Mouse (Mus musculus) left cerebral cortex, postnatal 14 days (tissue): ENCODE results near the gene Slc25a39. TPM values are rescaled to one million over a fixed set of nuclear protein-coding genes. Genes with fewer than 3 reads are reported as not detected.
"Not testable (repeated sequence)": the region's sequence is repeated elsewhere in the genome, so short reads cannot be mapped to it uniquely, and the experiment has no call there.

ENCODE experiments used
- DNase-seq, 2 experiments: peaks; one replicate each; pipeline ENCODE4 v3.0.0; 2021 to 2022; ENCODE audit warnings: low spot score in 2 of 2, mixed read lengths in 1 of 2
- intact Hi-C: fragments of 180-260 bp; cut with DNase I; formaldehyde crosslinking; loops from one replicate; pipeline ENCODE4 v1.15.1; 2025
- total RNA-seq, 2 experiments: library from RNA; stranded (reverse); gene quantifications; 2 replicates each; pipeline ENCODE4 v1.2.3; 2021

Gene Slc25a39
- total RNA-seq, 2 experiments from 2014 or later = 71.0 to 71.3 TPM

DNA sequence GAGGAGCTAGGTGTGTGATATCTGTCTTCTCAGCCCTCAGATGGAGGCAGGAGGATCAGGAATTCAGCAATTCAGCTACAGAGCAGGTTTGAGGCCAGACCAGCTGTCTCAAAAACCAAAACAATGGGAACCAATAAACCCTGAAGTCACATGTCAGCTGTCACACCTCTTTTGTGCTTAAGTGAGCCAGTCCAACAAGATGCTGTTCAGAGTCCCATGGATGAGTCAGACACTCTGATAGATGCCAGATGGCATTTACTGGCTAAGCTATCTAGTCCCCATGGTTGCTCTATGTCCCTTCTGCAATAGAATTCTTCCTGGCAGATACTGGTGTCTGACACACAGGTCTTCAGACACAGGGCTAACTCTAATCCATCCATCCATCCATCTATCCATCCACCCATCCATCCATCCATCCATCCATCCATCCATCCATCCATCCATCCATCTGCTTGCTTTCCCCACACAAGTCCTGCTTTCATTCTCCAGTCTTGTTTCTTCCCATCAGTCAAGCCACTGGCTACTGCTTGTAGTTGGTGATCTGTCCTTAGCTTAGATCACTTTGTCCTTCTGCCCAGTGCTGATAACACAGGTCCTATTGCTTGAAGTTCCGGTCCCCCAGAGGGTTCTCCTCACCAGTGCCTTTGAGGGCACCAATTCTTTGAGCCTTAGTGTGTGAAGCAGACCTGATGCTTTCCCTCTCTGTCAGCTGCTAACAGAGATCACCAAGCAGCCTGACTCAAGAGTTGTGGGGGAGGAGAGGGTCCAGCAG lies 24.2 kb downstream of the Slc25a39 start:
- intact Hi-C loops = no loop called here
- no peak for DNase-seq

DNA sequence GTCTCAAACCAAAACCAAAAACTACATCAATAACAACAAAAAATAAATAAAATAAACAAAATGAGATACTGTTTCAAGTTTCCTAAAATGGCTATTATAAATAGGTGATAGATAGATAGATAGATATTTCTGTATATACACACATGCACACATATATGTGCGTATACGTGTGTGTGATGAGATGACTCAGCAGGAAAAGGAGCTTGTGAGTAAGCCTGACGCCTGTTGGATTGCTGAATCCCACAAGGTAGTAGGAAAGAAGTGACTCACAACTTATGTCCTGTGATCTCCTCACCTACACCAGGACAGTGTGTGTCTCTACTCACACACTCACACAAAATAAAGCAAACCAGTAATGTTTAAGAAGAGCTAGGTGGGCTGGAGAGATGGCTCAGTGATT lies 25.0 kb downstream of the Slc25a39 start:
- DNase-seq = no peak
- intact Hi-C loops = no loop called here

DNA sequence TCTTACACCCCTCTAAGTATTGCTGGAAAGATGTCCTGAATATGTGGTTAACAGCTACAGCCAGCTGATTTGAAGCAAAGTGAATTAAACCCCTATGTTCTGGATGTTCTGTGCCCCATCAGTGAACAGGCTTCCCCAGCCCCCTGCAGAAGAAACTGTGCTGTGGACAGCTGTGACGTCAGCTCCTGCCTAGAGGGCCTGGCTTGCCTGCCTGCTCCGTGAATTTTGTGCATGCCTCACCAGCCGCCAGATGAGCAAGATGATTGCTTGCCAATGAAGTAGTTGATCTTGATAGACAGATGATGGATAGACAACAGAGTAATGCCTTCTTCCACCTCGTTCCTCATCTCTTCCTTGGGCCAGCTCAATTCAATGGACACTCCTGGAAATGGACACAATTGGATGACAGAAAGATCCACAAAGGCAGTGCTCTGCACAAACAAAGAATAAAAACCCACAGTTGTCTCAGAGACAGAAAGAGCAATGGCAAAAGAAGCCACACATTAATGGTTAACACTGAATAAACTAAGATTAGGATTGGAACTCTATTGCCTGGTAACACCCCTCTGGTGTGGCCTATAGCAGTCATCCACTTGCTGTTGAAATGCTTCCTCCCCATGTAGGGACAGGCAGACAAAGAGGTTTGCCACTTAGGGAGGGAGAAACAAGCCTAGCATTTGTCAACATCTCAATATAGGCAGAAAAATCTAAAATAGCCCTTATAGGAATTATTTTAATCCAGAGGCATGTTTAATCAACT lies 26.2 kb downstream of the Slc25a39 start:
- DNase-seq = no peak
- intact Hi-C loops = no loop called here

DNA sequence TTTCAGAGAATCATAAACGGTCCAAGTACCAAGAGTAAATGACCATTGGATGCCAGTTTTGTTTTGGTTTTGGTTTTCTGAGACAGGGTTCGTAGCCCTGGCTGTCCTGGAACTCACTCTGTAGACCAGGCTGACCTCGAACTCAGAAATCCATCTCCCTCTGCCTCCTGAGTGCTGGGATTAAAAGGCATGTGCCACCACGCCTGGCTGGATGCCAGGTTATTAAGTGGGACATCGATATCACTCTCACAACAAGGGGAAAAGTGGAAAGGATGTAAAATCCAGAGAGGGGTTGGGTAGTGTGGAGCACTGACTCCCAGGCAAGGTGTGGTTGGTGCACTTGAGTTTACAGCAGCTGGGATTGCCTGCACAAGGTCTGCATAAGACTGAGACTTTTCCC lies 27.7 kb downstream of the Slc25a39 start:
- intact Hi-C loops = no loop called here
- no peak for DNase-seq

DNA sequence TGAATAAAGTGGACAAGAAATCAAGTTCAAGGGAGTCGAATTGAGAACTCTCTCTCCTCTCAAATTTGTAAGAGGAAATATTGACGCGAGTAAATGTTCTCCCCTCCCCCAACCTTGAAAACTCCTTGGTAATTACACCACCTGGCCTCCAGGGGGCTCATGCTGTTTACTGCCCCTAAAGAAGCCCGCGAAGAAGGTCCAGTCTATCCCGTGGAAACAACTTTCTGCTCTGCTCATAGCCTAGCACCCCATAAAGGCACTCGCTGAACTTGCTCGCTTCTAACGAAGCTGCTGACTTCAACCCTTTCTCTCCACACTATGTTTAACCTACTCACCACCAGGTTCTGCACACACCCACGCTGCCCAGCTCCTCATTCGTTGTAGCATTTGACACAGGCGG lies 30.6 kb downstream of the Slc25a39 start:
- DNase-seq = no peak
- intact Hi-C loops = loop anchor here (5.0 kb wide), 1 partner anchor 35 kb away; no protein-coding TSS in a partner anchor

DNA sequence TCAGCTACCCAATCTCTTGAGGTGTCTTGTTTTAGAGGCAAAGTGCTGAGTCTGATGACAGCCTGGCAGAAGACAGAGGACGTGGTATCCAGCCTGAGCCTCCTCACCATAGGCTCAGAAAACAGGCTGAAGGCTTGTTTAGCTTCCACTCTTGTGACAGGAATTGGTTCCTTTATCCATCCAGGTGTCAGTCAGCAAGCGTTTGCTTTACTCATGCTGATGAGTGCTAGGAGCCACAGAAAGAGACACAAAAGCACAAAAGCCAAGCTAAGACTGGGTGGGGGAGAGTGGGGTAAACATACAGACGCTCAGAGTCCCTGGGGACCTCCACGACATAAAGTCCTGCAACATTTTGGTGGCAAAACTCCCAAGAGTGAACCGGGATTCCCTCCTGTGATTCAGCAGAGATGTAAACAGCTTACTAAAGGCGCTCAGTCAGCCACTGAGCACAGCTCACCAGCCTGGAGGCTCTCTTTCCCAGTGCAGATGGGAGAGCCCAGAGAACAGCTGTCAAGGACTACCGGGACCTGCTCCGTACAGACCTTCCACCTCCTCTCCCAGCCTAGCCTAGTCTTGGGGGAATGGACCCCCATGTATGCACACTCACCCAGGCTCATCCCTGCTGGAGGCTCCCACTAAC lies 31.4 kb downstream of the Slc25a39 start:
- DNase-seq = no peak
- intact Hi-C loops = loop anchor here (5.0 kb wide), 1 partner anchor 34 kb away; no protein-coding TSS in a partner anchor

DNA sequence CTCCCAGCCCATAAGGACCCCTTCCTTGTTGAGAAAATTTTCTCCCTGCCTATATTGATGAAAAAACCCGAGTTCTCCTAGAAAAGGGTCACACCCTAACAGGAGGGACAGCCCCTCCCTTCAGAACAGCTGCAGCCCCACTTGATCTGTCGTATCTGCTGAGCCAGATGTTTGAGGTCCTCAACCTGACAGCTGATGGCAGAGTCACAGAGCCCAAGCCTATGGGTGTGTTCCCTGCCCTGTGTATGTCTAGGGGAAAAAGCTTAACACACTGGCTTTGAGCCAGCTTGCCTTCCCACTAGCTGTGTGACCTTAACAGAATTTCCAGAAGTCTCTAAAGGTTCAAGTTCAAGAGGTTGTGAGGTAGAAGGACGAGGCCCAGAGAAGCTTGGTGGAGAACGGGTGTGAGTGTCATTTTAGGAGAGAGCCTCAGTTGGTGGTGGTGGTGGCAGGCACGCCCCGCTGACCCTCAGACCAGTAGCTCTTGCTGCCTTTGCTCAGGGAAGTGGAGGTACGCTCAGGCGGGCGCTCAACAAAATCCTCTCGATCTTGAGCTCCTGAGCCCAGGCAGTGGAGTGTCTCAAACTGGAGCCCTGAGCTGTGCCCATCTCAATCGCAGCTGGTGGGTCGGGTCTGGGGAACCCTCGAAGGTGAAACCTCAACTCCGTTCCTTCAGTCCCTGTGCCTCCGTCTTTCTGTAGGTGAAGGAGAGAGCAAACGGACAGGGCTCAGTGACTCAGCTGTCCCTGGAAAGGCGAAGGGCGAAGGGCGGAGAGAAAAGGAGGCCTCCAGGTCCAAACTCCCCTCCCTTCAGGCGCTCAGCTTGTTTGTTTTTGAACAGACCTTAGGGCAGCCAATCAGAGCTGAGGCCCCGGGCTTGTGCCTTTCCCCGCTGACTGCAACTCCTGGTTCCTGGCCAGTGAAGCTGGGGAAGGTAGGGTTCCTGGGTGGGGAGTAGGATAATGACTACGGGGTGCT lies 32.3 kb downstream of the Slc25a39 start:
- intact Hi-C loops = loop anchor here (5.0 kb wide), 1 partner anchor 33 kb away; no protein-coding TSS in a partner anchor
- no peak for DNase-seq

DNA sequence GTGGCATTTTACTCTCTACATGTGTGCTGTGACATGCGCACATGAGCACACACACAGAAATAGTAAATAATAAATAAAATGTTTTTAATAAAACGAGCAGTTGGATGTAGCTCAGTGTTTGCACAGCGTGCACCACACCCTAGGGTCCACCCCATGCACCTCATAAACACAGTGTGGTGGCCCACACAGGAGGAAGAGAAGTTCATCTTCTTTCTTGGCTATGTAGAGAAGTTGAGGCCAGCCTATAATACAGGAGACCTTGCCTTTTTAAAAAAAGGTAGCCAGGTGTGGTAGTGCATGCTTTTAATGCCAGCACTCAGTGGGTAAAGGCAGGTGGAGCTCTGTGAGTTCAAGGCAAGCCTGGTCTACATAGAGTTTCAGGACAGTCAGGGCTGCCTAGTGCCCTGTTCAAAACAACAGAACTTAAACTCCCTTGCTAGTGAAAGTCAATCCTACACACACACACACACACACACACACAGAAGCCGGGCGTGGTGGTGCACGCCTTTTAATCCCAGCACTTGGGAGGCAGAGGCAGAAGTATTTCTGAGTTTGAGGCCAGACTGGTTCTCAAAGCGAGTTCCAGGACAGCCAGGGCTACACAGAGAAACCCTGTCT lies 33.5 kb downstream of the Slc25a39 start:
- intact Hi-C loops = no loop called here
- DNase-seq = no peak

DNA sequence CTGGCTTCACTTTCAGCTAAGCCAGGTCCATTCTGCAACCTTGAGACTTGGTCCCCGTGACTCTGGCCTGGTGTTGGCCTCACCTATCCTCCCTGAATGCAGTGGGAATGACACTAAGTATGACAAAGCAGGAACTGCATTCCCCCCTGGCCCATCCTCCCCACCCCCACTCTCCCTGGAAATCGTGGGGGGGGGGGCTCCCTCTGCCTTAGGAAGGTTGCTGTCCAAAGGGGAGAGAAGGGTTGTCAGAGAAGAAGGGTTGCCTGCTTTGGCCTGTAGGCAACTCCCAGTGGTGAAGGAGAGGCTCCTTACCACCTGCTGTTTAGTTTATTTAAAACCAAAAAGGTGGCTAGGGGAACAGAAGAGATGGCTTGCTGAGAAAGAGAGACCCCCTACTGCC lies 34.1 kb downstream of the Slc25a39 start:
- intact Hi-C loops = no loop called here
- no peak for DNase-seq

DNA sequence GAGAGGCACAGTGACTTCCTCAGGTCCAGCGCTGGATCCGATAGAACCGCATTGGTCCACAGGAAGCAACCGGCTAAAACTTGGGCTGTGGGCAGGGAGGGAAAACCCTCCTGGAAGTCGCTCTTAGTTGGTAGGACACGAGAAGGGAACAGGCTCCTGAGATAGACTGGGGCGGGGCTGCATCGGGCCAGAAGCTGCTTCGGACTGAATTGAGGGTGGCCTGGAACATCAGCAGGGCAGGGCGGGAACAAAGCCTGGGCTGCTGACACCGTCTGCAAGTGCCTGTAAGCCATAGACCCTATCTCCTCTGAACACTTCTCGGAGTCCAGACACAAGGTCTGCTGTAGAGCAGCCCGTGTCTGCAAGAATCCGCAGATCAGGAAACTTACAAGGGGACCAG lies 34.8 kb downstream of the Slc25a39 start:
- intact Hi-C loops = no loop called here
- no peak for DNase-seq

DNA sequence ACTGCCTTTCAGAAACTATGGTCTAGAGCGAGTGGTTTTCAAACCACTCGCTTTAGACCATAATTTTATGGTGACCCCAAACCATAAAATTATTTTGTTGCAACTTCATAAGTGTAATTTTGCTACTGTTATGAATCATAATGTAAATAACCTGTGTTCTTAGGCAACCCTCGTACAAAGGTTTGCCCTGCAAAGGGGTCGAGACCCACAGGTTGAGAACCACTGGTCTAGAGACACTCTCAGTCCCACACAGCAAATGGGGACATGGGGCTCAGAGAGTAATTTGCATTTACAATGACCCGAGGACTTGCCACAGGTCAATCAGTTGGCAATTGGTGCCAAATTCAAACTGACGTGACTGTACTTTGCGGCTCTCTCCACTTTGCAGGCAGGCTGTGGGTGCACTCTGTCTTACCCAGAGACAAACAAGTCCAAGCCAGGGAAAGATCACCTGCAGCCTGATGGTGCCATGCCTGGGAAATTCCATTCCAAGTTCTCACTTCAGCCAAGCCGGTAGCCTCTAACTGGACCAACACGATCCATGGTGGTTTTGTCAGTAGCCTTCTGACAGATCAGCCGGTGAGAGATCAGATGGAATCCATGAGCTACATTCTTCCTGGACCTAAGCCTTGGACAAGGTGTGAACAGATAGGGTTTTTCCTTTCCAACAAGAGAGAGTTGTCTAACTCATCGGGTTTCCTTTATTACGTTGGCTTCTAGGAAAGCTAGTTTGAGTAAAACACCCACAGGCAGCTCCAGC lies 35.6 kb downstream of the Slc25a39 start:
- no peak for DNase-seq

DNA sequence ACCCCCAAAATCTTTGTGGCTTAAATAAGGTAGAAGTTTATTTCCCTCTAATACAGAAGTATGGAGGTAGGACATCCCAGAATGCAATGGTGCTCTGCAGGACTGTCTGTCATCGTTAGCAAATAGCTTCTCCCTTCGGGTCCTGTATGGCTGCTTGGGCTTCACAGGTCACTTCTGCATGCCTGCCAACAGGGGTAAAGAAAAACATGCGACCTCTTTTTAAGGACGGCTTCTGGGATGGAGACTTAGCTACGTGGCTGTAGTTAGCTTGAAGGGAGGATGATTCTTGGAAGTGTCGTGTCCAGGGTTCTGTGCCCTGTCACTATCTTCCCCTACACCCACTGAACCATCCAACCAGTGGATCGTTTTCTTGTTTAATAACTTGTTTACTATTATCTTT lies 37.5 kb downstream of the Slc25a39 start:
- DNase-seq = no peak
- intact Hi-C loops = no loop called here

More for the DNA sequence above, 35.6 kb downstream of the Slc25a39 start:
- intact Hi-C loops = no loop called here

DNA sequence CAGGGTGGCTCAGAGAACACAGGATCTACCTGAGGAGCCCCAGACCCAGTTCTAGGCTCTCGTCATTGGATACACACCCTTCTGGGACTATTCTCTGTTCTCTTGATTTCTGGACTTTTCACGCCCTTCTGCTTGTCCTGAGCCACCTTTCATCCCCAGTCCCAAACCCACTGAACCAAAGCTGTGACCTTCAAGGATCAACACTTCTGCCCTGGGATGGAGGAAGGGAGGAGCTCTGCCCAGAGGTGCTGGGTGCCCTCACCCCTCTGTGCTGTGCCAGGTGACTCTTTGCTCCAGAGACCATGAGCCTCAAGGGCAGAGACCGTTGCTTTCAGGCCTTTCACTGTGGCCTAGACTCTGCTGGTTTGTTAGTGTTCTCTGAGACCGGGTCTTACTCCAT lies 38.5 kb downstream of the Slc25a39 start:
- intact Hi-C loops = no loop called here
- DNase-seq = no peak

DNA sequence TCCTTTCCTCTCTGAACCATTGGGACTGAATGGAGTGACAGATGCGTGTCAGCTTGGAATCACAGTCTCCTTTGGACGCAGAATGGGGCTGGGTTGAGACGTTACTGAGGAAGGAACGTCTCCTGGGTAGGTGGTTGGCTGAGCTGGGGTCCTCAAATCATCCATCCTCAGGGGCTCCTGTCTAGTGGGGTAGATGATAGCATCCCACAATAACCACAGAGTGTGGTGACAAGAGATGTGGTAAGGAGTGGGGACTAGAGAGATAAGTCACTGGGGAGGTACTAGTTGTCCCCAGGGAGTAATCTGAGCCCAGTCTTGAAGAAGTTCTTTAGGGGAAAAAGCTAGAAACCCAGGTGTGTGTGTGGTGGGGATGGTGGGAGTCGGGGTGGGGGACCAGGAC lies 39.4 kb downstream of the Slc25a39 start:
- DNase-seq = no peak
- intact Hi-C loops = no loop called here

DNA sequence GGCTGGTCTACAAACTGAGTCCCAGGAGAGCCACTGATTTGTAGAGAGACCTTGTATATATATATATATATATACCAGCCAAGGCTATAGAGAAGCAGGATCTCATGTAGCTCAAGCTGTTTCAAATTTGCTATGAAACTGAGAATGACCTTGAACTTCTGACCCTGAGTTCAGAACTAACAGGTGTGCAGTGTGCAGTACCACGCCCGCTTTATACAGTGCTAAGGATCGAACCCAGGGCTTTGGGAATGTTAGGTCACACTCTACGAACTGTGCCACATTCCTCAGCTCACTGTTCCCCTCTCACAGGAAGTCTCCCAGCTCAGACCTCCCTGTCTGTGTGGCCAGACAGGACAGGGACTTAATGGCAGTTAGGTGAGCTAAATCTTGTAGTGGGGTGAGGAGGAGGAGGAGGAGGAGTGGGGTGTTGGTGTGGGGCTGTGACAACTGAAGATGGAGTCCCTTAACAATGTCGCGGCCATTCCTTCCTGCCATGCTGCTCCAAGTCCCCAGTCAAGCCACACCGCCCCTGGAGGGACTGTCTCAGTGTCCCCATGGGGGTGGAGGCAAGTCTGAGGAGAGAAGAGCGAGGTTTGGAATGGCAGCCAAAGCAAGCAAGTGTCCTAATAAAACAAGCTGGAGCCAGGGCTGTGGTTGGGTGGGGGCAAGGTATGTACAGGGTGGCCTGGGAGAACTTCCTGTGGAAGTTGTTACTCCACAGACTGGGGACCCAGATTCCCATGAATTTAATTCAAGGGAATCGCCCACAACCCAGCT lies 40.1 kb downstream of the Slc25a39 start:
- DNase-seq = no peak
- intact Hi-C loops = no loop called here

DNA sequence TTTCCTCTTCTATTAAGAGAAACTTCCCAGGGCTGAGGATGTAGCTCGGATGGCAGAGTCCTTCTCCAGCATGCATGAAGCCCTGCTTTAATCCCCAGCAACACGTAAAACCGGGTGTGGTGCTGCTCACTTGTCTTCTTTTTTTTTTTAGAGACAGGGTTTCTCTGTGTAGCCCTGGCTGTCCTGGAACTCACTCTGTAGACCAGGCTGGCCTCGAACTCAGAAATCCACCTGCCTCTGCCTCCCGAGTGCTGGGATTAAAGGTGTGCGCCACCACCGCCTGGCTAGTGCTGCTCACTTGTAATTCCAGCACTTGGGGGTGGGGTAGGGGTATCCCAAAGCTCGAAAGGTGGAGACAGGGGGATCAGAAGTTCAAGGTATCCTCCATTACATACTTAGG lies 41.6 kb downstream of the Slc25a39 start, which contains the start of gene Slc4a1:
Slc4a1 (minus strand) TSS at position 101 of the 400 bp plus-strand sequence.
- intact Hi-C loops, DNase-seq: not testable (repeated sequence)

DNA sequence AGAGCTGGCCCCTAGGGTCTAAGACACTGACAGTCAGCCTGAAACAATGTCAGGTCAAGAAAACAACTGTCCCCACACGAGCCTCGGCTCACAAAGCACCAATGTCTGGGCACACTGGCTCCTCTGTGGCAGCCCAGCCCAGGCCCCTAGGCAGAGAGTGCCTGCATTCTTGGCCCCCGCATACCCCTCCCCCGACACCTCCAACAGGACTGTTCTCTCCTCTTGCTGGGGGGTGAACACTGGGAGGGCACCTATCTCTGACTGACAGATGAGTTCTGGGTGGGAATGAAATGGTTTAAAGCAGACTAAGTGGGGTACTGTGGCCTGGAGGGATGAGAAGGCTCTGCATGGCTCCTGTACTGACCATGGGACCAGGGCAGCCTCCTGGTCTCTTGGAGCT lies 42.0 kb downstream of the Slc25a39 start:
- intact Hi-C loops = no loop called here
- no peak for DNase-seq
